Mouse (Mus musculus): ENCODE results near the gene Adgrg1.

- TF ChIP-seq CTCF (IDR thresholded peaks at IDR 0.05; ENCODE audit: low read depth) (no peak), EP300 (IDR thresholded peaks at IDR 0.05; ENCODE audit: low read depth) (no peak)
These were observed 1.3 kb upstream of the Adgrg1 start for GRCm38 (mm10) chr8:94973270-94973669.

Data from liver, embryonic 14.5 days (tissue).